Mouse (Mus musculus): ENCODE measurements around the gene Hist2h3c2. TPM values are rescaled to one million over a fixed set of nuclear protein-coding genes. Genes with fewer than 3 reads are reported as not detected.
A peak's percentile ranks its signal among the peaks of the same experiment; 100 is the strongest.
"Not testable (repeated sequence)": the region's sequence is repeated elsewhere in the genome, so short reads cannot be mapped to it uniquely, and the experiment has no call there.

Hist2h3c2 gene
- polyA plus RNA-seq, 1 experiment from 2014 or later = 8.2 TPM

DNA sequence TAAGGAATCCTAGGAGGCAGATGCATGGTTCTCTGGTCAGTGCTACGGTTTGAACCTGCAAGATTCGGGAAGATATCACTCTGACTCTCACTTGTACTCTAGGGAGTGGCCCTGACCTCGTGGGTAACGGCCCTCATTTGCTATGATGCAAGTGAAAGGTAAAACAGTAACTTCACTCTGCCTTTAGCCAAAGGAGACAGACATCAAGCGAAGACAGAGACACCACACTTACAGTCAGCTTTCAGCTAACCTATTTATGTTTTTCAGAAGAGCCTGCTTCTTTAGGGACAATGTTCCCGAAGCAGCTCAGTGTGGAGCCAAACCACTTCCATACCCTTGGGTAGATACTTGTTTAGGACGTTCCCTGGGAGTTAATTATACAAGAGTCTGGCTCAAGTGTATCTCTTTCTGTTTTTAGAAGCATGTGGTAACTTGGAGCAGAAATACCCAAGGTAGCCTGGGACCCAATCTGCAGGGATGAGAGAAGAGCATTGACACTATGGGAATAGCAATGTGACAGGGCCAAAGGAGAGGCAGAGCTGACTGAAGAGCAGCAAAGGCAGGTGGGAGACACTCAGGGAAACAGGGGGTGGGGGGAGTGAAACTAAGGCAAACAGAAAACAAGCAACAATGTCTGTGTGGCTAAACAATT is 5.1 kb upstream of the Hist2h3c2 start:
- 80% methylated on average over 7 of the region's 7 CpGs for WGBS
- Histone ChIP-seq H3K27me3 (no peaks in the 10 kb centered on the region), H3K9ac (peak overlapping the region; percentile 61), H3K9me3 (no peaks in the 10 kb centered on the region), H3K4me1 (peaks cover 28% of the 10 kb centered on the region), H3K27ac (peak overlapping the region; percentile 97), H3K4me2 (replicated peaks) (peak overlapping the region; percentile 49), H3K36me3 (no peaks in the 10 kb centered on the region), H3K4me3 (0 out of 2 replicates have a peak overlapping the region, but pooled peaks have one; percentile 40)
- no peak for ATAC-seq (ENCODE audit: insufficient number of reproducible peaks, insufficient read depth, low FRiP score, low TSS enrichment)

DNA sequence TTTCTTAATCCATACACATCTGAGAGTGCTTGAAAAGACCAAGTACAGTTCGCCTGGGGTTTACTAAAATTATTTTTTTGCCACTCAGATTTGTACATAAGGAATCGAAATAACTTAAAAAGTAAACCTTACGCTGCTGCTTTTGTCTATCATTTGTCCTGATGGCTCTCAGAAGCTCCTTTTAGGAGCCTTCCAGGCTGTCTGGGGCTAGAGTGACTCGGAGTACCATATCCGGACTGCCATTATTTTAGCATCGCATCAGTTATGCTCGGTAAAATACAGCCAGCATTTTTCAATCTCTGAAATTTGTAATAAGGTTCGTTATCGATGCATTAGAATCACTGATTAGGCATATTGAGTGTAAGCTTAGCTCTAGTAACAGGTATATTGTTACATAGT is 1.9 kb upstream of the Hist2h3c2 start:
- Histone ChIP-seq H3K9ac (peak overlapping the region; percentile 36; the same call in 1 of the 2 replicates), H3K36me3 (no peaks in the 10 kb centered on the region), H3K4me1 (peaks cover 32% of the 10 kb centered on the region), H3K27me3 (no peaks in the 10 kb centered on the region), H3K9me3 (no peaks in the 10 kb centered on the region), H3K27ac (peak overlapping the region; percentile 90), H3K4me2 (replicated peaks) (peak overlapping the region; percentile 30), H3K4me3 (no peak overlapping the region)
- 78% methylated on average over 9 of the region's 9 CpGs for WGBS
- ATAC-seq (ENCODE audit: insufficient number of reproducible peaks, insufficient read depth, low FRiP score, low TSS enrichment) = no peak

DNA sequence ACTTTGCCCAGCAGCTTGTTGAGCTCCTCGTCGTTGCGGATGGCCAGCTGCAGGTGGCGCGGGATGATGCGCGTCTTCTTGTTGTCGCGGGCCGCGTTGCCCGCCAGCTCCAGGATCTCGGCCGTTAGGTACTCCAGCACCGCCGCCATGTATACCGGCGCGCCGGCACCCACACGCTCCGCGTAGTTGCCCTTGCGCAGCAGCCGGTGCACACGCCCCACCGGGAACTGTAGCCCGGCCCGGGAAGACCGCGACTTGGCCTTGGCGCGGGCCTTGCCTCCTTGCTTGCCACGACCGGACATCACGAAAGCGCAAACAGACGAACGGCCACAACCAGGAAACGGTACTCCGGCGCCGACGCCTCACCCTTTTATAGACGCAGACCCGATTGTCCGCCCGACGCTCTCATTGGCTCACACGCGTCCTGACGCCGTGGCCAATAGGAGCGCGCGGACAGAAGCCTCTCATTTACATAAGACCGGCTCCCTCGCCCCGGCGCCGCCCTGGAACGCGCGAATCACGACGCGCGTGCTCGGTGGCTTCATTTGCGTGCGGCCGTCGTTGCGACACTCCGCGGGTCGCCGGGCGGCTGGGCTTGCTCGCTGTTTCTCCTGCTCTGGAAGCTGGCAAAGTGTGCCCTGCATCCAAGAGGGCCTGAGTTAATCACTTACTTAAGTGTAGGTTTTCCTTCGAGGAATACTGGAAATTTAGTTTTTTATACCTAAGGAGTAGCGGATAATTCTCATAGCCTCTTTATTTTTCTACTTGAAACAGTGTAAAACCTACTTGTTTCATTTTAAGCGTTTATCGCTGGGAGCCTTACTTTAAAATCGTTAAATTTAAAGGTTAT is 1.2 kb upstream of the Hist2h3c2 start, which contains the start of gene Hist2h2aa2:
Hist2h2aa2 (minus strand) TSS at position 328 of the 850 bp plus-strand sequence.
- H3K9me3 ChIP-seq, H3K27me3 ChIP-seq, H3K36me3 ChIP-seq: not testable (repeated sequence)
- Histone ChIP-seq H3K4me2 (replicated peaks) (peak within 1 kb of the TSS; percentile 31), H3K4me1 (peaks cover 32% of the 10 kb centered on the region), H3K4me3 (peak within 1 kb of the TSS; percentile 32), H3K27ac (peak within 1 kb of the TSS; percentile 90), H3K9ac (peak within 1 kb of the TSS; percentile 36; the same call in 1 of the 2 replicates)
- ATAC-seq (ENCODE audit: insufficient number of reproducible peaks, insufficient read depth, low FRiP score, low TSS enrichment) = peak; percentile 85
- WGBS = 3% methylated on average over 42 of the region's 85 CpGs

DNA sequence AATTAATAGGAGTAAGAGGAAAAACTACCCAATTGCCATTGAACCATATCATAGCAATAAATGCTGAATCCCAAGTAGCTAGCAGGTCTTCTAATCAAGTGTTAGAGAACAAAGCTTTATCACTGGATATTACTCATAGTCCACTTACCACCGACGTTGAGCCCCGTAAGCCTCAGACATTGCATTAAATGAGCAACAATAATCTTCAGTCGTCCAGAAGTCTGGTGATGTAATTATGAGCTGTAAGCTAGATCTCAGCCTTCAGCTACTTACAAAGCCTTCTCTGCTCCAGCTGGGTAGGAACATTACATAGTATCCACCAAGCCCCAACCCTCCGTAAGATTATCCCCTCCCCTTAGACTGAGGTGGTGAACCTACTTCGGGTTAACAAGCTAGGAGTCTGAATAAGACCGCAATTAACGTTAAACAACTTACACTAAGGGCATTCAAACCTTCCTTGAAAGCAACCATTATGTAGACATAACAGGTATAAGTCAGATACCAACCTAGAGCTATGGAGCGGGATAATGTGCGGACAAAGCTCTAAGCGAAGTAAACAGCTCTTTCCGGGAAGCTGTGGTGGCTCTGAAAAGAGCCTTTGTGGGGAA is 919 bp downstream of the Hist2h3c2 start:
- peak overlapping the region; percentile 50 for H3K4me3 ChIP-seq
- H3K36me3 ChIP-seq = no peaks in the 10 kb centered on the region
- no peak for ATAC-seq (ENCODE audit: insufficient number of reproducible peaks, insufficient read depth, low FRiP score, low TSS enrichment)
- H3K27me3 ChIP-seq = no peaks in the 10 kb centered on the region
- no peaks in the 10 kb centered on the region for H3K9me3 ChIP-seq
- H3K4me2 ChIP-seq (replicated peaks) = peak overlapping the region; percentile 69
- WGBS = 1% methylated on average over 12 of the region's 12 CpGs
- H3K4me1 ChIP-seq = peaks cover 21% of the 10 kb centered on the region
- peak overlapping the region; percentile 70 for H3K9ac ChIP-seq
- H3K27ac ChIP-seq = peak overlapping the region; percentile 85

DNA sequence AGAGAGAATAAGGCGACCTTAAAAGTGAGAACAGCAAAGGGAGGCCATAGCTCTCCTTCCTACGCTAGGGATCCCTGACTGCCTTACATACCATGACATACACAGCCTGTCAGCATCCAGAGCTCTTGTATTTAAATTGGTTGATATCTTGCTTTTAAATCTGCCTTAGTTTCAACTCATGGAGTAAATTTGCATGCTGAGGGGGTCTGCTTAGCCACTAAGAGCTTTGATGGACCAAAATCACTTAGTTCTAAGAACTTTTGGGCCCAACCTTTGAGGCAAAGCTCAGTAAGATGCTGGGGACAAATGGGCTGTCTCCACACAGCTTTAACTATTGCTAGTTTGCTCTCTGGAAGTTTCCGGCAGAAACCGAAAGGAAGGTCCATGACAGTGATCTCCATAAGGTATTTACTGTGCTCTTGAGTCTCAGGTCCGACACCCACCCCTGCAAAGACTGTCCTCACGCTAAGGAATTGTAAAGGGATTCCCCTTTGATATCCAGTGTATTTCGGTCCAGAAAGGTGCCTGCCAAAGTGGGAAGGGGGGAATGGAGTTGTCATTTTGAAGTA is 1.5 kb downstream of the Hist2h3c2 start:
- peaks cover 21% of the 10 kb centered on the region for H3K4me1 ChIP-seq
- 23% methylated on average over 7 of the region's 7 CpGs for WGBS
- no peak for ATAC-seq (ENCODE audit: insufficient number of reproducible peaks, insufficient read depth, low FRiP score, low TSS enrichment)

DNA sequence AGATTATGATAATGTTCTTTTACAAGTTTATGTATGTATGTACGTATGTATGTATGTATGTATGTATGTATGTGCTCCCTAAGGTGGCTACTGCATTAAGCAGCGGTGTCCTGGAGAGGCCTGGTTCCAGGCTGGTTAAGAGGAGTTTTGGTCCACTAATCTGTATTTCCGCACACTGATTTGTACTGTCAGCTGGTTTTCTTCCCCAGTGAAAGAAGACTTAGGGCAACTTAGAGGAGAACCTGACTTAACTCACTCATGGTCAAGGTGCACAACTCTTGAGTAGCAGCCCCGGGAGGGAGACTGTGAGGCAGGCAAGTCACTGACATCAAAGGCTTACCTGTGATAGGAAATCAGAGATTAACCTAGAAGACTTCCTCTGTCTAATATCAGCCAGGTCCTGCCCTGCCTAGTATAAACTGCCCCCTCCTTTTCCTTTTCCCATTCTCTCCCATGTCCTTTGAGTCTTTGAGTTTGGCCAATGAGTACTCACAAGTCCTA is 2.0 kb downstream of the Hist2h3c2 start:
- no peak for ATAC-seq (ENCODE audit: insufficient number of reproducible peaks, insufficient read depth, low FRiP score, low TSS enrichment)
- peak overlapping the region; percentile 69 for H3K4me2 ChIP-seq (replicated peaks)
- peaks cover 19% of the 10 kb centered on the region for H3K4me1 ChIP-seq
- WGBS = 71% methylated on average over 4 of the region's 4 CpGs
- no peaks in the 10 kb centered on the region for H3K27me3 ChIP-seq
- H3K9ac ChIP-seq = peak overlapping the region; percentile 70
- H3K36me3 ChIP-seq = no peaks in the 10 kb centered on the region
- H3K4me3 ChIP-seq = peak overlapping the region; percentile 50
- H3K27ac ChIP-seq = peak overlapping the region; percentile 85
- H3K9me3 ChIP-seq = no peaks in the 10 kb centered on the region

More for the DNA sequence above, 1.5 kb downstream of the Hist2h3c2 start:
- H3K27me3 ChIP-seq = no peaks in the 10 kb centered on the region
- no peaks in the 10 kb centered on the region for H3K36me3 ChIP-seq
- H3K9me3 ChIP-seq = no peaks in the 10 kb centered on the region
- peak overlapping the region; percentile 50 for H3K4me3 ChIP-seq
- H3K27ac ChIP-seq = peak overlapping the region; percentile 85
- H3K9ac ChIP-seq = peak overlapping the region; percentile 70
- H3K4me2 ChIP-seq (replicated peaks) = peak overlapping the region; percentile 69

DNA sequence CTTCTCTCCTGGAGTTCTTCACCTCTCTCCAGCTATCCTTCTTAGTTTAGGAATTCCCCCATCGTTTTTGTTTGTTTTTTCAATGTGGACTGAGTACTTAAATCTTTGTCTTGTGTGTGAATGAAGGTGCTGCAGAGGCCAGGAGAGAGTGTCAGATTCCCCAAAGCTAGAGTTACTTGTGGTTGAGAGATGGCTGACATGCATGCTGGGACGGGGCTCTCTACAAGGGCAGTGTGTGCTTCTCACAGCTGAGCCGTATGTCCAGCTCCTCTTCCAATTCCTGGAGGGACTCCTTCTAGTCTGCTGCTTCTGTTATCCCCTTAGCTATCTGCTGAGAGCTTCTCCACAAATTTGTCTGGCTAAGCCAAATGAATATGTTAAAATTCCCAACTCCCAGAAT is 3.1 kb downstream of the Hist2h3c2 start:
- Histone ChIP-seq H3K4me1 (peaks cover 19% of the 10 kb centered on the region), H3K27ac (peak overlapping the region; percentile 7; the same call in 1 of the 2 replicates), H3K36me3 (no peaks in the 10 kb centered on the region), H3K9me3 (no peaks in the 10 kb centered on the region), H3K27me3 (no peaks in the 10 kb centered on the region), H3K9ac (no peak overlapping the region), H3K4me3 (no peak overlapping the region), H3K4me2 (replicated peaks) (no peak overlapping the region)
- no peak for ATAC-seq (ENCODE audit: insufficient number of reproducible peaks, insufficient read depth, low FRiP score, low TSS enrichment)
- WGBS = 47% methylated on average over 3 of the region's 3 CpGs

DNA sequence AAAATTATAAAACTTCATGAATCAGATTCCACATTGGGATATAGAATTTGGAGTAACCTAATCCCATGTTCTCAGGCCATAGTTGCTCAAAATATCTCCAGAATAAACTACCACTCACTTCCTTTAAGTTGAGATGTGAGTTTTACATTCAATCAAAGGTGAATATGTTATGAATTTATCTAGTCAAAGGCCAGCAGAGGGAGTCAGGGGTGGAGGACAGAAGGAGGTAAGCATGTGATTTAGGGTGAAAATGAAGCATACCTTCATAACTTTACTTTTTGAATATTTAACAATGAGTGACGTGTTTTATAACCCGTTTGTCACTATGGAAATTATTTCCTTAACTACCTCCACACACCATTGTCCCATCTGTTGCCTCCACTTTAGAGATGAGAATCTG is 4.0 kb downstream of the Hist2h3c2 start:
- WGBS = 87% methylated on average over 2 of the region's 2 CpGs
- no peak for ATAC-seq (ENCODE audit: insufficient number of reproducible peaks, insufficient read depth, low FRiP score, low TSS enrichment)
- H3K9me3 ChIP-seq = no peaks in the 10 kb centered on the region

DNA sequence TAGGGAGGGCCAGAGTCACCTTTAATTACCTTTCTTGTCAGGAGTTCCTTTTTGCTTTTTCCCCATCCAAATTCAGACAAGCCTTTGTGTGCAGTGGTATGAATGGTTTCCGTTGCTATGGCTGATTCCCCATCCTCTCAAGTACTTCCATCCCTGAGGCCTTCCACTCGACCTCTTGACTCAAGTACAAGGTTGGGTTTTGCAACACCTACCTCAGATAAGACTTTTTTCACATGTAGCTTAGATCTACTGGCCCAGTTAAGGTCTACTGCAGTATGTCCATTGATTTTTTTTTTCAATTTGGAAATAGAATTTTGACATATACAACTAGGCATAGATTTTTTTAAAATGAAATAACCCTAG is 7.2 kb downstream of the Hist2h3c2 start:
- Histone ChIP-seq H3K4me3 (no peak overlapping the region), H3K9ac (no peak overlapping the region), H3K27me3 (no peaks in the 10 kb centered on the region), H3K36me3 (no peaks in the 10 kb centered on the region), H3K4me1 (peaks cover 4% of the 10 kb centered on the region), H3K27ac (no peak overlapping the region), H3K4me2 (replicated peaks) (no peak overlapping the region), H3K9me3 (no peaks in the 10 kb centered on the region)
- WGBS = 65% methylated on average over 2 of the region's 2 CpGs
- ATAC-seq (ENCODE audit: insufficient number of reproducible peaks, insufficient read depth, low FRiP score, low TSS enrichment) = no peak

More for the DNA sequence above, 4.0 kb downstream of the Hist2h3c2 start:
- Histone ChIP-seq H3K4me2 (replicated peaks) (no peak overlapping the region), H3K4me1 (peaks cover 19% of the 10 kb centered on the region), H3K27ac (no peak overlapping the region), H3K4me3 (no peak overlapping the region), H3K36me3 (no peaks in the 10 kb centered on the region), H3K27me3 (no peaks in the 10 kb centered on the region), H3K9ac (no peak overlapping the region)

DNA sequence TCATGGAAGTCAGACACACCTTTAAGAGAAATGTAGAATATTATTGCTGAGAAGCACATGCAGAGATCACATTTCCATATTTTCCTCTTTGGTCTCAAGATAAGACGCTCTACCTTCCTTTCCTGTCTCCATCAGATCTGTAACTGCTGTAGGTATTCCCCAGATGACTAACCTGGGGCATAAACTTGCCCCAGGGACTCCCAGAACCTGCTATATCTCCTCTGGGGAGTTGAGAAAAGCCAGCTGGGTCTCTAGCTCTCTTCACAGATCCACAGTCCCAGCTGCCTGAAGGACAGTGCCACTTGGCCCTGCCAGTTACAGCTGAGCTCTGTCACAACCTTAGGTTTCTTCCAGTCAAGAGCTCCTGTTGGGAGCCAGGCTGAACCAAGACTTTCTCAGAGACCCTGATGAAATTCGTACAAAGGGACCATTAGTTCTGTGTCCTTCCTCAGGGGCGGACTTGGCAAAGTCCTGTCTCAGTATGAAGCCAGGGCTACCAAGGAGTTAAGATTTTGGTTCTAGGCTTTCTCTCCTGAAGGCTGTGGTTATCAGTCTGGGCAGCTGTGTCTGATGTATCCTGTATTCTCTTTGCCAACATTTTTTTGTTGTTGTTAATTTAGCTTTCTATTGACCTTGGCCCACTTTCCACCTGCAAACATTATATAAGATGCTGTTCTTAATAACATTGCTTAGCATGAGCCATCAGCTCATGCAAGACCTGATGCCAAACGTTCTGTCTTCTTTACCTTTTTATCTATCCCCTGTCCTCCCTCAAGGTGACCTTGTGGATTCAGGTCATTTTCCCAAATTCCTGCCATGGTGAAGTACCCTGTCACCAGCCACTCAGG is 7.8 kb downstream of the Hist2h3c2 start:
- Histone ChIP-seq H3K27me3 (no peaks in the 10 kb centered on the region), H3K27ac (no peak overlapping the region), H3K9me3 (no peaks in the 10 kb centered on the region), H3K4me1 (no peaks in the 10 kb centered on the region), H3K4me2 (replicated peaks) (no peak overlapping the region), H3K9ac (no peak overlapping the region), H3K4me3 (no peak overlapping the region), H3K36me3 (no peaks in the 10 kb centered on the region)
- 72% methylated on average over 4 of the region's 4 CpGs for WGBS
- ATAC-seq (ENCODE audit: insufficient number of reproducible peaks, insufficient read depth, low FRiP score, low TSS enrichment) = no peak

DNA sequence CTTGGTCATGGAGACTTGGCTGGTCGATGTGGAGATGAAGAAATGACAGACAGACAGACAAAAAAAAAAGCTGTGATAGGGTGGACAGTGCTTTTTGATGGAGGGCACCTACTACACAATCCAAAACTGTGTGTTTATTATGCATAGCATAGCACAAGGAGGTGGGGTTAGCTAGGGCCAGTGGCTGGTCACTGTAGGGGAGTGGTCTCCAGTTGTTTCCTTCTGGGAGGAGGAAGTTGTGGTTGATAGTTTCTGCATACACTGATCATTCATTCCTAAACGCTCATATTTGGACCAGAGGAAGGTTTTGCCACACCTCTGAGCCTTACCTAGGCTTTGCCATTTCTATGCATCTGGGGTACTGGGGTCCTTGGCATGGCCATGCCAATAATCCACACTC is 8.5 kb downstream of the Hist2h3c2 start:
- ATAC-seq (ENCODE audit: insufficient number of reproducible peaks, insufficient read depth, low FRiP score, low TSS enrichment) = no peak
- 54% methylated on average over 2 of the region's 2 CpGs for WGBS

More for the DNA sequence above, 8.5 kb downstream of the Hist2h3c2 start:
- no peak overlapping the region for H3K4me3 ChIP-seq
- no peak overlapping the region for H3K9ac ChIP-seq
- no peaks in the 10 kb centered on the region for H3K9me3 ChIP-seq
- H3K36me3 ChIP-seq = no peaks in the 10 kb centered on the region
- no peaks in the 10 kb centered on the region for H3K27me3 ChIP-seq
- H3K4me2 ChIP-seq (replicated peaks) = no peak overlapping the region
- H3K4me1 ChIP-seq = no peaks in the 10 kb centered on the region
- H3K27ac ChIP-seq = no peak overlapping the region

Data from embryonic facial prominence, embryonic 12.5 days (tissue).